Mouse (Mus musculus) liver, postnatal 0 days (tissue): Measurements from ENCODE around the gene F2r.
A peak's percentile ranks its signal among the peaks of the same experiment; 100 is the strongest.

Experiments used
- CTCF ChIP-seq: sonication (generic); IDR thresholded peaks from 2 replicates; pipeline ENCODE4 v1.5.1; 2016; ENCODE audit warnings: antibody characterized with exemption, low read depth
- EP300 ChIP-seq: IDR thresholded peaks from 2 replicates; pipeline ENCODE4 v1.6.1; 2016; ENCODE audit warnings: antibody characterized with exemption, low read depth, mild to moderate bottlenecking

- TF ChIP-seq CTCF = no peak
- 0 out of 2 replicates have a peak, but pooled peaks have one; percentile 12 for TF ChIP-seq EP300
Measured at GRCm38 (mm10) chr13:95617082-95617670, 1.1 kb downstream of the F2r start.
